Mouse (Mus musculus) thymus, adult 18-20 months (tissue): Measurements from ENCODE around the gene Klhl21.

Experiments
- DNase-seq, 2 experiments: peaks; one replicate each; pipeline ENCODE4 v3.0.0; 2022; ENCODE audit warnings: mixed read lengths in 2 of 2

The Klhl21 gene

GRCm38 (mm10) chr4:152008622-152009075, at the start of gene Klhl21:
TSS of gene Klhl21 (plus strand) at chr4:152008803.
- peak; percentile 87 to 89 for DNase-seq

DNA sequence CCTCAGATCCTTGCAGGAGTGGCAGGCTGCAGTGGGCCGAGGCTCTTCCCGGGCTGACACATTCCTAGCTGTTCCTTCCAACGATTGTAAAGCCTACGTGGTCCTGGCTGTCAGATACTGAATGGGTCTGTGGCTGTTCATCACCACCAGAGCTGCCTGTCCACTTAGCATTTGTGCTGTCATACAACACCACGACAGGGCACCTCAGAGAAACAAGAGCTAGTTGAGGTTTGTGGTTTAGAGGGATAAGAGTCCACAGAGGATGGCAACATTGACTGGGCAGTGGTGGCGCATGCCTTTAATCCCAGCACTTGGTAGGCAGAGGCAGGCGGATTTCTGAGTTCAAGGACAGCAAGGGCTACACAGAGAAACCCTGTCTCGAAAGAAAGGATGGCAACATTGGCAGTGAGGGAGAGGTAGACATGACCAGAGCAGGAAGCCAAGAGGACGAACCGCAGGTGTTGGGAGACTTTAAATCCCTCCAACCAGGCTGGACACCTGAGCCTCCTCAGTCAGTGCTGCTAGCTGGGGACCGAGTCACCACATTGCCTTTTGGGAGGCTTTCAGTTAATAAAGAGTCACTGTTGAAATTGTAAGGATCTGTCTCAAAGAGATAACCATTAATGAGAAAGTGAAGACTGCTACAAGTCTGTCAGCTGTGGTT, 48.6 kb upstream of the Klhl21 start:
- no peak for DNase-seq

- DNase-seq = no peak
Observed at GRCm38 (mm10) chr4:151960513-151960854, 48.1 kb upstream of the Klhl21 start.

- DNase-seq = no peak
Observed at GRCm38 (mm10) chr4:151962817-151963216, 45.8 kb upstream of the Klhl21 start.

DNA sequence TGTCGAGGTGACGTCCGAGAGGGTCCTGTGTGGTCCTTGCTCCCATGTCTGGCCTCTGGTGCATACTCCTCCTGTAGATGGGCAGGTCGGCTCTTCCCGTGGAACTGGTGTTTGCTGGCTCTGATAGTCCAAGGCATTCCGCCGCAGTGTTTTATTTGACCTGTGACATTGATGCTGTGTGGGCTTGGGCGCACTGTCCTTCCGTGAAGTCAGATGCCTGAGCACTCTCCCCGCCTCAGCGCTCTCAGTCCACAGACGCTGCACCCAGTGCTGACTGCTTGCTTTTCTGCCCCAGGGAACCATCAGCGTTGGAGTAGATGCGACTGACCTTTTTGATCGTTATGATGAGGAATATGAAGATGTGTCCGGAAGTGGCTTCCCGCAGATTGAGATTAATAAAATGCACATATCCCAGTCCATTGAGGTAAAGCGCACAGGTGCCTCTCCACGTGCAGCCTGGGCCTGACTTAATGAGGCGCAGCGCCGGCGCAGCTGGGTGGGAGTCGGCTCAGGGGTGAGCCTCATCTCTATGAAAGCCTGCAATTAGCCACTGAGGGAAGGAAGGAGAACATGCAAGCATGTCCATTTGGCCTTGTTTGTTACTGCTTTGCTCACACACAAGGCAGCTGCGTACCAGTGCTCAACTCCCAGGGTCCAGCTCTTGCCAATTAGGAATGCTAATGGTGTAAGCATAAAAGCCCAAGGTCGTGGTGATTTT, 40.2 kb upstream of the Klhl21 start:
- no peak for DNase-seq

GRCm38 (mm10) chr4:151972221-151972967, 36.2 kb upstream of the Klhl21 start:
- no peak for DNase-seq

DNA sequence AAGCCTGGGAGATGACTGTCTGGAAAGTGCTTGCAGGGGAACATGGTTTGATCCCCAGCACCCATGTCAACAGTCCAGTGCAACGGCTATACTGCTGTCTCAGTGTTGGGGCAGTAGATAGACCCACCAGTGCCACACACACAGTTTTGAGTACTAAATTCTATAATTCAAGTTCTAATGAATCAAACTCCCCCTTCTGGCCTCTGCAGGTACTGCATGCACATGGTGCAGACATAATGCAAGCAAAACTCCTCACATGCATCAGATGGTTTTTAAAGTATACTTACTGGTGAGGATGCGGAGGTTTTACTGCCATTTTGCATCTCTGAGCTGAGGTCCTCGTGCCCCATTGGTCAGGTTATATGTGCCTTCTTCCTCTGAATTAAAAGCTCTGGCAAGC, 33.2 kb upstream of the Klhl21 start:
- no peak for DNase-seq

- DNase-seq = peak; percentile 55 to 65
Observed at GRCm38 (mm10) chr4:151977748-151978147, 30.9 kb upstream of the Klhl21 start.

- DNase-seq = no peak
Observed at GRCm38 (mm10) chr4:151980699-151981098, 27.9 kb upstream of the Klhl21 start.

DNA sequence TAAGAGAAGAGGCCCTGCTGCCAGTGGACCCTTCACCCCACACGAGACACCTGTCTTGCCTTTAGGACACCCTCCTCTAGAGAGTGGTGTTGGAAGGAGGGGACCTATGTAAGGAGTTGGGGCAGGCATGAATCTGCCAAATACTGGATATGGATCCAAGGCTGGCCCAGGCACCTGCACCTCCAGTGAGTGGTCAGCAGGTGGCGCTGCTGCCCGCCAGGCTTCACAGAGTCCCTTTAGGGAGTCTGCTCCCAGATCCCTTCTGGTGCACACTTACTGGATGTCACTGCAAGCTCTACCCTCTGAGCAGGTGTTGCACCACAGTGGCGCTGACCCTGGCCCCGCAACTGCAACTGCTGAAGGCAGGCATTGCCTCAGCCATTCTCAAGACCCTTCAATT, 27.2 kb upstream of the Klhl21 start:
- peak; percentile 46 to 48 for DNase-seq

DNA sequence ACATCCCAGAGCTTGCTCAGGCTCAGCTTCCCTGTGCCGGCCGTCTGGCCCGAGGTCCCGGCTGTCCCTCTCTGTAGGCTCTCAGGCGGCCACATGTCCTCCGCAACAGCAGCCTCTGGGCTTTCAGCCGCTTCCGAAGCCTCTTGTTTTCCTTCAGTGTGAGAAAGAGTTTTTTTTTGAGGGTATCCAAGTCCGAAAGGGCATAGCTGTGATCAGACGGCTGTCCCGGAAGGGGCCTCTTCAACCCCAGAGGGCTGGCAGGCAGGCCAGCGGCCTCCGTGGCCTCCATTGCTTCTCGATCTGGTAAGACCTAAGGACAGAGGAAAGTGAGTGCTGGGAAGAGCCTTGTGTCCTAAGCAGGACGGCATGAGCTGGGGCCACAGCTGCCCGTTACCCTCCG, 25.6 kb upstream of the Klhl21 start:
- no peak for DNase-seq

DNA sequence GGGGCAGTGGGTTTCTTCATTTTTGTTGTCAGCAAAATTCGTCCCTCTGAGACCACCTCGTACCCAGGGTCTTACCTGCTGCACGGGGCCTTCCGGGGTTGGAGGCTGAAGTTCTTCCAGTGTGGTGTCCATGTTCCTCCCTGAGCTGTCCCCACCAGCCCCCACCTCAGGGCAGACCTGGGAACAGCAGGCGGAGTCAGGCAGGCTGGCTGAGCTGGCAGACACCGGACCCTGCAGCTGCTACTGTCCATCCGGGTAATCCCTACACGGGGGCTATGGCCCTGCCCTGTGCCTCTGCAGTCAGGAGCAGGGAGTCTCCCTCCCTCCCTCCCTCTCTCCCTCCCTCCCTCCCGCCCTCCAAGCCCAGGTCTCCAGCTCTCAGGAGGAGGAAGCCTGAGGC, 25.0 kb upstream of the Klhl21 start:
- no peak for DNase-seq

DNA sequence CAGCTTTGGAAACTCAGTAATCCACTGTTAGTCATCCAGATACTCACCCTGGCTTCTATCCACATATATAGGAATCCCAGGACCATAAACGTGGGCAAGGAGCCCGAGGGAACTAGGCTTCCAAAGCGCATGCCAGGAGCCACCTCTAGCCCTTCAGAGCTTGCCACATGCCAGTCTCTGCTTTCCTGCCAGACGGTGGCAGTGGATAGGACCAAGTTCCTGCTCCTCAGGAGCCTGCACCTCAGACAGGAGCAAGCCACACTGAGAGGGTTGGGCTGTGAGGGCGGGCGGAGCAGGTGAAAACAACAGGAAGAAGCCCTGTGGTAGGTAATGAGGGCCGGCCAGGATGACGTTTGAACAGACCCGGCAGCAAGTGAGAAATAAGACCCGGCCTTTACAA, 22.7 kb upstream of the Klhl21 start:
- DNase-seq = no peak

DNA sequence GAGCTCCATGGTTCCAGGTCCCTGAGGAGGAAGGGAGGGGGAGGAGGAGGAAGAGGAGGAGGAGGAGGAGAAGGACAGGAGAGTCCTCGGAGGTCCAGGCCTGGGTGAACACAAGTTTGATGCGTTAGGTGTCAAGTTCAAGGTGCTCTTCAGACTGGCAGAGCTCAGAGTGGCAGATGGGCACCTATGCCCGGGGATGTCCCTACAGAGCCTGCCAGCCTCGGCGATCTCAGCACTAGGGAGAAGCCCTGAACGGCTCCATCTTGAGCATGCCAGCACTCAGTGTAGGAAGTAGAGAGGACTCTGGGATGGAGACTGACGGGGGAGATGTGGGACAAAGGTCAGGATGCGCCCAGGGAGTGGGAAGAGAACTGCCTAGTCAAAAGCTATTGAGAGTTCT, 22.0 kb upstream of the Klhl21 start:
- no peak for DNase-seq

GRCm38 (mm10) chr4:151988014-151988341, 20.6 kb upstream of the Klhl21 start:
- no peak for DNase-seq

GRCm38 (mm10) chr4:151988342-151989109, 20.1 kb upstream of the Klhl21 start, which contains the start of gene Thap3:
TSS of gene Thap3 (minus strand) at chr4:151988997.
- peak; percentile 76 to 77 for DNase-seq

- no peak for DNase-seq
Observed at GRCm38 (mm10) chr4:151989110-151989488, 19.5 kb upstream of the Klhl21 start.

GRCm38 (mm10) chr4:151992091-151992490, 16.5 kb upstream of the Klhl21 start:
- DNase-seq = no peak

GRCm38 (mm10) chr4:151993035-151993434, 15.6 kb upstream of the Klhl21 start:
- no peak for DNase-seq

DNA sequence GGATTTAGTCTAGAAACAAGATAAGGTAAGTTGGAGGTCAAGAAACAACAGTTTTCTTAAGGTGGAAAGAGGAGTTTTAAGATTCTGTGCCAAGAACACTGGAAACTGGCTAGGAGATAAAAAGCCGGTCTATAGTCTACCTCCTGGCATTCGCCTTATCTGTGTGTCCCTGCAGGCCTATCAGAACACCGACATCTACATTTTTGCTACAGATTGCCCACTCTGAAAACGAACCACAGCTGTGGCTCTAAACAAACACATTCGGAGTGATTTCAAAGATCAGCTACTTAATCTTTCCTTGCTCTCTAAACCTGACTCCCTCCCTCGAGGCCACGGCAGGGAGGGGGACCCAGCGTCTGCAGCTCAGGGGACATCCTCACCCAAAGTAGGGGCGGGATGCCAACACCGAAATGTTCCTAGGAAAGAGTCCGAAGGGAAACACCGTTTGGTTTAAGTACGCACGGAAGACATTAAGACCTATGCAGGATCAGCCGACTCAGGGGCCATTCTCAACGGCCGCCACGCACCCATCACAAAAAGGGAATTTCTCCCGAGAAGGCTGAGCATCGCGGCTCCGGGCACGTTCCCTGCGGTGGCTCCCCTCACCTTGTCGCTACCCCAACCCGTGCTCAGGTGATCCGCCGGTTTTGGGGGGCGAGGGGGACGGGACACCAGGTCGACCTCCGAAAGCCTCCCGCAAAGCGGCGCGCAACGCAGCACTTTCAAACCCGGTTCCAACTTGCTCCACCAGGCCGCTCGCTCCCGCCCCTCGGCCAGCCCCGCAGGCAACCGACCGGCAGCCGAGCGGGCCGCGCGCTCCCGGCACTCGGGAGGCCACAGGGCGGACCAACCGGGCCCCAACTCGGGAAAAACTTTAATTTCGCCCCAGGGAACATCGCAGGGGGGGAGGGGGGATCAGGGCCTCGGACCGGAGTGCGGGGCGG, 14.1 kb upstream of the Klhl21 start:
- DNase-seq = no peak

DNA sequence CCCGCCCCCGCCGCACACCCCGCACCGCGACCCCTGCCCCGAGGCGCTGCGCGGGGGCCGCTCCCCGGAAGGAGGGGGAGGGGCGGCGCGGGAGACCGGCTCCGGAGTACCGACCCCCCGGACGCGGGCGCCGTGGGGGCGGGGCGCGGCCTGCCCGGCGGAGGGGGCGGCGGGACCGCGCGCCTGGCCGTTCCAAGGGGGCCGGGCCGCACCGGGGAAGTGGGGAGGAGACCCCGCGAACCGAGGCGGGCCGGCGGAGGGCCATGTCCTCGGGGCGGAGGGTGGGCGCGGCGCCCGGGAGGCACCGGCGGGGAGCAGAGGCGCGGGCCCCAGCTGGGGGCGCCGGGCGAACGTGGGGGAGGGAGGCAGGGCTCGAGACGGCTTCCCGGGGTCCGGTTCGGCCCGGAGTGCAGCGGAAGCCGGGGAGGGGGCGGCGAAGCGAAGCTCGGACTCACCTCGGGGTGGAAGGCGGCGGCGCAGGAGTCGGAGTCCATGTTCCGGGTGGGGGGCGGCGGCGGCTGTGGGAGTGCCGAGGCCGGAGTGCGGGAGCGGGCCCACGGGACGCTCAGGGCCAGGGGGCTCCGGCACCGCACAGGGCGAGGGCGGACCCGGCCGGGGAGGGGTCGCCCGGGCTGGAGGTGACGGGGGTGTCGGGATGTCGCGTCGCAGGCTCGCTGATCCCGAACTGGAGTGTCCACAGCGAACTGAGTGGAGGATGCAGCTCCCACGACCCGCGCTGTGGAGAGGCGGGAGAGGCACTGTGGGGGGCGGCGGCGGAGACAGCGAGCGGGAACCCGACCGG, 13.0 kb upstream of the Klhl21 start:
- no peak for DNase-seq
